7 mouse cellular contexts compared by ENCODE assay signal in genomic region chr11:81416319-81416718, GRCm38 (mm10).
"Had no signal": no experiment of that assay in that cellular context is flagged by ENCODE, and none has a peak within 500 bp of the region (broad histone marks: within the 10 kb centered on the region; RNA-seq: fewer than 3 reads in every experiment).

No protein-coding gene starts in this region.

- ATAC-seq: lung, postnatal 0 days had no signal

- DNase-seq: kidney, adult 18-20 months; kidney, postnatal 14 days; lung, adult 2 months; lung, postnatal 36 days; midbrain, embryonic 14.5 days; thymus, postnatal 36 days had no signal
